Mouse (Mus musculus) left cerebral cortex, adult 11 months (tissue): Measurements from ENCODE around the gene Fgf8.

Experiments
- DNase-seq: peaks from one replicate; pipeline ENCODE4 v3.0.0; 2022; ENCODE audit warnings: low spot score

Fgf8 gene

DNA sequence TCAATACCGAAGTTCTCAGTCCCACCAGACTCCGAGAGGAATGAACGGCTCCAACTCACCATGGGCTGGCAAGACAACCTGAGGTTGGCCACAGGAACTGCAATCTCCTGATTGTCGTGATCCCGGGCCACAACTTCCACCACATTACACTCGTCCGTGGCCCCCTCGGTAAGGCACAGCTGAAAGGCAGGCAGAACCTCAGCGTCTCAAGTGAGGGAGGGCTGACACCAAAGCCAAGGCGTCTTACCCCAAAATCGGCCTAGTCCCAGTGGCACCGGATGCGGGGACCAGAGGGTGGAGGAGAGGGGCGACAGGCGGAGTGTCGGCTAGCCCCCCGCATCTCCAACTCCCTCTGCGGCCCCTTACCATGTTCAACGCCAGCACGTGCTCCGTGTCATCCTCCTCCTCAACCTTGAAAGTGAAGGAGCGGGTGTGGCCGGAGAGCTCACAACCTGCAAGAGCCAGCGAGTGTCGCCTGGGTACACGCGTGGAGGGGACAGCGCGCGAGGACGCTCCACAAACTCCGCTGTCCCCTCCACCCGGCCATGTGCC, 6.1 kb upstream of the Fgf8 start:
- no peak for DNase-seq

DNA sequence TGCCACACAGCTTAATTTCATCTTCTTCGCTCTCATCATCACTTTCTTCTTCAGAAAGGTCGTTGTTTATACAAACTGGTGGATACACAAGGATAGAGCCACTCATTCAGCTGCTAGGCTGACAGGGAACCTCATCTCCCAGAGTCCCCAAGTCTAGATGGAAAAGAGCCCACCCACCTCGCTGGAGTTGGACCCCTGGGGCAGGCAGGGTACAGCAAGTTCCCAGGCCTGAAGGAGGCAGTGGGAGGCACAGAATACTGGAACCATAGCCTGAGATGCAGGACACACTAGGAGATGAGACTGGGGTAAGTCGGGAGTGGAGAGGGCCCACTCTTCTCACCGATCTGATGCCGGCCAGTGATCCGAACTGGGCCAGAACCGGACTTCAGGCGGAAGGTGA, 5.5 kb upstream of the Fgf8 start:
- DNase-seq, result no peak

DNA sequence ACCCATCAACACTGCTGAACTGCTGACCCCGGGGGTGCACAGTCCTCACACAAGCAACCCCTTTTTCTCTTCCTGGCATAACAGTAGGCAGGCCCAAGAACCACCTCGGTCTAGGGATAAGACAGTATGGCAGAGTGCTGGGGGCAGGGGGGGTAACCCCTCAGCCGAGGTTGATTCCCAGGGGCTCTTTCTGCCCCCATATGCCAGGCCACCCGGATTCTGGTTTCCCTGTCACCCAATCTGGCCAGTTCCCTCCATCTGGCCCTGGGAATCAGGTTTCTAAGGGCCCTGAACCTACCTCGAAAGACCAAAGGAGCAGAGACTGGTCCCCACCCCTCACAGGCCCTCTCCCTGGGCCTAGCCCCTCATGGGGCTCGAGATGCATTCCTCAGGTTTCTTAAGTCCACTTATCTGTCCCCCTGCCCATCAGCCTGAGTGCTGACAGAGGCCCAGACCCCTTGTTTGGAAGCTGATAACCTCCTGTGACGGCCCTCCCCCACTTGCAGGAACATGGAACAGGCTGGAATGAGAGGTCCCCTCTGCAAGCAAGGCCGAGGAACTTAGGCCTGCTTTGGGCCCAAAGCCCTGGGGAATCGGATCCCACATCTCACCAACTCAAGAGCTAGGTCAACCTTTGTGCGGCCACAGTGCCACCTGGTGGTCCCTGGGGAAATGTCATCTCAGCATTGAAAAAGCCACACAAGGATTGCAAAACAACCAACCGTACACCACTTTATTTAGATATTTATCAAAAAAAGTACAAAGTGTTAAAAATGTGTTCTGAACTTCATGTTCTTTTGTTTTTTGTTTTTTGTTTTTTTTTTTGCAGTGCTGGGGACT, 4.5 kb upstream of the Fgf8 start:
- peak; percentile 73 for DNase-seq

DNA sequence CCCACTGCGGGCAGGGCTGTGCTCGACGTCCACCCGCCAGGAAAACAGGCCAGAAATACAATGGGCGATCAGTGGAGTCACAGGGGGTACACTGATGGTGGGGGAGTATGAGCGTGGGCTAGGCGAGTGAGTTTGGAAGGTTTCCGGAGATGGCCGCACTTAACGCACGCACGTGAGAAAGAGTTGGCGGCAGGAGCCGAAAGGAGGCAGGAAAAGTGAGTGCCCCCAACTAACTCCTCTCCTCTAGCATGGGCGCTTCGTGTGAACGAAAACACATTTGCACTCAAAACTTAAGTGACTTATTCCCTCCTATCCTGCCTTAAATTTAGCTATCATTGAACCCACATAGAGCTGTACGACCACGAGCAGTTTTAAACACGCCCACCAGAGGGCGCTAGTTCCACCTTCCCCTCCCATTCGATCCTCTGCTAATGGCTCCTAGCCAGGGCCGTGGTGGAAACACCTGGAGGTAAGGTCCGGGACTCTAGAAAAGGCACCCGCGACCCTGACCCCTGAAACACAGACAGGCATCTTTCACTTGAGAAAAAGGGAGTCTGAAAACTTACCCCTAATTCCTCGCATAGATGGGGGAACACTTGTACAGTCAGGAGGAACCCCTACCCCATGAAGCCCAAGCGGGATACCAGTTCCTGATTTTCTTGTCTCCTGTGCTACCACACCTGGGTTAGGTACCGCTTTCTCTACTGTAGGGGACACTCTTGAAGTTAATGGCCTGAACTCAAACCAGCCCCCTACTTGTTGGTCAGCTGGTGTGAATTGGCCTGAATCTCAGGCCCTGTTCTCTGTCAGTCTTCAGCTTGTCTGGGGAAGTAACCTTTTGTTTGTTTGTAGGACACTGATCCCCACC, 3.7 kb upstream of the Fgf8 start:
- DNase-seq, result peak; percentile 51

DNA sequence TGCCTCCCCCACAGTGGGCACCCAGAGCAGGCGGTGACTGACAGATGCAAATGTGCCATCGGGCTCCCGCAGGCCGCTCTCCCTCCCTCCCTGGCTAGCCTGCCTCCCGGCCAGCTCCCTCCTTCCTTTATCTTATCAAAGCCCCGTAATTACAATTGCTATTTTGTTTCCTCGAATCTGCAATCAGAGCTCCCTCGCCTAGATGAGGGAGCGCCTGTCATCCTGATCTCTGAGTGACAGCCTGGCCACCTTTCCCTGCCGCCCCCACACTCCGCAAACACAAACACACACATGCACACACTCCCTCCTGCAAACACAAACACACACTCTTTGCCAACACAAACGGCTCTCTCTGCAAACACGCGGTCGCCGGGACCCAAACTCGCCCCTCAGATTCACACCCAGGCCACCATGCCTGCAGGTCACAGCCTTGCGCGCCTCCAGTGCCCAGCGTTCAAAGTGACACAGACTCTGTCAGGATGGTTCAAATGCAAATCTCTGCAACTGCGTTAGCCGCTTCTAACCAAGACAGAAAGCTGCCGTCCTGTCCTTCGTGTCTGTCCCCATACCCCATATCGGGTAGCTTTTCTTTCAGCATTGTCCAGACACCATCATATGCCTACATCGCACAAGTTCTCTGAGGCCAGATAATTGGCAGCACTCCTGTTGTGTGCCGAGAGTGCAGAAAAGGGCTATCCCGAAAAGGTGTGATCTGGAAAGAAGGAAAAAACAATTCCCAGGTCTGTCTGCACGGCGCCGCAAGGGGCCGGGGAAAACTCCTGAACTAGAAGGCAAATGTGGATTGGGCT, 2.8 kb upstream of the Fgf8 start:
- no peak for DNase-seq

DNA sequence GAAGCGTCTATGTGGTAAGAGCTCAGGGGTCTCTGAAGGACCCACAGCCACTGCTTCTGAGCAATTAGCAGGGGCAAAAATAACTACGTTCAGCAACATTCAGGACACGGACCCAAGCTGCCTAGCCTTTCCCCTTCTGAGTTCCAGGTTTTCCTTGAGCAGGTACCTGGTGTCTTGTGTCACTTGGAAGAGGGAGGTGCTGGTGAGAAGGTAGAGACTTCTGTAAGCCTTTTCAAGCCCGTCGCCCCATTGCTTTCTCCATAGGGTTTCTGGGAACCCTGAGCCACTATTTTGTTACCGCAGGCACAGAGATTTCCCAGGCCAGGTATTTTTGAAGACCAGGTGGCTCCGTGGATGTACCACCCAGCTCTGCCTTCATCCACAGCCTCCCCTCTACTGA, 904 bp upstream of the Fgf8 start:
- DNase-seq, result no peak

DNA sequence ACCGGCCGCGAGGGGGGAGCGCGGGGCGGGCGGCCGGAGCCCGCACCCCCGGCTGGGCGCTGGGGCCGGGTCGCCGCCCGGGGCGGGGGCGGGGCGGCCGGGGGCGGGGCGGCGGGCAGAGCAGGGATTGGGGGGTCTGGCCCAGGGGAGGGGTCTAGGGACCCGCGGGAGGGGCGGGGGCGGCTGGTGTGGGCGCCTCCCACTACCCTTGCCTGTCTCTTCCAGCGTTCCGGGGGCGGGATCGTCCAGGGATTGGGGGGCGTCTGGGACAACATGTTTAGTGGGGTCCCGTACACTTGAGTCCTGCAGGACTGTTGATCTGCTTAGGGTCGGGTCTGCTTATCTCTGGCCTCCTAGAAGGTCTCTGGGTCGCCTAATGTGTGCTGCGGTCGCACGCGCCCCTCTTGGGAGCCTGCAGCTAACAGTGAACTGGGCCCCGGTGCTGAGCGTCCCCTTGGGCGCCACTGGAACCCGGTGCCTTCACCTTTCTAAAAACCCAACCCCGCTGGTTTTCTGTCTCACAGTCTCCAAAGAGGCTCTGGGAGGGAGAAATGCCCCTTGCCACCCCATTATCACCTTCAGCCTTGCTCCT, 365 bp upstream of the Fgf8 start:
- no peak for DNase-seq

DNA sequence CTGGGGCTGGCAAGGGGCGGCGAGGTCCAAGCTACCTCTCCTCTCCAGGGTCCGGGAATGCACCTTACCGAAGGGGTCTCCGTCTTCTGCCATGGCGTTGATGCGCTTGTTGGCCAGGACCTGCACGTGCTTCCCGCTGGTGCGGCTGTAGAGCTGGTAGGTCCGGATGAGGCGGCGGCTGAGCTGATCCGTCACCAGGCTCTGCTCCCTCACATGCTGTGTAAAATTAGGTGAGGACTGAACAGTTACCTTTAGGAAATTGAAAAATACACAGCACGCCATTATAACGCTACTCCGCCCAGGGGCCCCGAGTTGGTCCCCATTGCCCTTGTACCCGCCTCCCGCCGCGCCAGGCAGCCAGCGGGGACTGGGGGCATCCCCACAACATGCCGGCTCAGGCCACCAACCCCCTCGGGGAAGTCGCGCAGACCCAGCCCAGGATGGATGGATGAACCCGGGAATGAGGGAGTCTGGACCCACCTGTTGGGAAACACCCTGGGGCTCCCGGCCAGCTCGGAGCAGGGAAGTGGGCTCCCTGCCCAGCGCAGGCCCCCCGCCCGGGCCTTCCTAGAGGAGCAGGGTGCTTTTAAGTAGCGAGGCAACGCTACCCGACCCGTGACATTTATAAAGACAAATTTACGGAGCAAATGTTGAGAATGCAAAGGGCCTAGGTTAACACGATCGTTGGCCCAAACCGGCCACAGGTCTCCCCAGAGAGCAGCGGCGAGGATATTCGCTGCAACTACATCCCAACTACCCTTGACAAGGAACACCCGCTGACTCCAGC, 1.1 kb downstream of the Fgf8 start:
- no peak for DNase-seq

DNA sequence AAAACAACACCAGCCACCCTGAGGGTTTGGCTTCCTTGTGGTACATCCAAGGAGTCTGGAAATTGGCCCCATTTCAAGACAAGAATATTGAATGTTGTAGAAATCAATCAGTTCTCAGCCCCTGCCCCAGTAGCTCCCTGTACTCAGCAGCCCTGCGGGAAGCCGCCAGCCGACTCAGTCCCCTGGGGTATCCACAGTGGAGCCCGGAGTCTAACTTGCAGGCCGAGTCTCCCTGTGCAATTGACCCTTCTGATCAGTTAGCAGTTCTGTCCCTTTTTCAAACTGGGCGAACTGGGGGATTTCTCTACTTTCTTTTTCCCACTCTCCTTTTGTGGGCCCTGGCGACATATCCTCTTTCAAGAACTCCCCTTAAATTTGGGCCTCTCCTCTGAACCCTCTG, 1.9 kb downstream of the Fgf8 start:
- DNase-seq, result no peak

DNA sequence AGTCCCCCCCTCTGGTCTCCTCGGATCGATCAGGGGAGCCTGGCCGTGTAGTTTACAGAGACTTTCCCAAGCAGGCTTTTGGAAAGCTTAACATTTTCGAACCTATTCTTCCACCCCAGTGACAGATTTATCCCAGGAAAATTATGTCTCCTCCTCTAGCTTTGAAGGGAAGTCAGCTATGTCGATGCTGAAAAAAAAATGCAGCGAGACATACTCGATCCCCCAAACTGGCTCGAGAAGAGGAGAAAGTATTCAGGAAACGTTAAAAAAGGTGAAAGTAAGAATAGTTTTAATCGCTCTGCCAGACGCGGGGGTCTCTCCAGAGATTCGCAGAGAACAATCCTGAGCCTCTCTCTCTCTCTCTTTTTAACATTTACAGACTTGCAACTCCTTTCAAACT, 2.5 kb downstream of the Fgf8 start:
- DNase-seq, result no peak

DNA sequence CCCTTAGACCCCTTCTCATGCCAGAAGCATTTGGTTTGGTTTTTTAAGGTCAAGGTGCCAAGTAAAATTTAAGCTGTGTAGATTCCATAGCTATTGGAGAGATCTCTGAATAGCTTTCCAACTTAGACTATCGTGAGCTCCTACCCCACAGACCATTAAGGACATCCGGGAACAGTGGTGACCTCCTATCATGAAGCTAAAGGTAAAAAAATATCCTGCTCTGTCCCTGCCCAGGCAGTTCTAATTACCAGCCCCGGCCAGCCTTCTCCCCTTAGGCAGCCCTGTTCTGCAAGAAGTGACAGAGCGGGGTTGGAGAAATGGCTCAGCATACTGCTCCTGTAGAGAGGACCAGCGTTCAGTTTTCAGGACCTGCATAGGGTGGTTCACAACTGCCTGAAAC, 4.2 kb downstream of the Fgf8 start:
- DNase-seq, result no peak

DNA sequence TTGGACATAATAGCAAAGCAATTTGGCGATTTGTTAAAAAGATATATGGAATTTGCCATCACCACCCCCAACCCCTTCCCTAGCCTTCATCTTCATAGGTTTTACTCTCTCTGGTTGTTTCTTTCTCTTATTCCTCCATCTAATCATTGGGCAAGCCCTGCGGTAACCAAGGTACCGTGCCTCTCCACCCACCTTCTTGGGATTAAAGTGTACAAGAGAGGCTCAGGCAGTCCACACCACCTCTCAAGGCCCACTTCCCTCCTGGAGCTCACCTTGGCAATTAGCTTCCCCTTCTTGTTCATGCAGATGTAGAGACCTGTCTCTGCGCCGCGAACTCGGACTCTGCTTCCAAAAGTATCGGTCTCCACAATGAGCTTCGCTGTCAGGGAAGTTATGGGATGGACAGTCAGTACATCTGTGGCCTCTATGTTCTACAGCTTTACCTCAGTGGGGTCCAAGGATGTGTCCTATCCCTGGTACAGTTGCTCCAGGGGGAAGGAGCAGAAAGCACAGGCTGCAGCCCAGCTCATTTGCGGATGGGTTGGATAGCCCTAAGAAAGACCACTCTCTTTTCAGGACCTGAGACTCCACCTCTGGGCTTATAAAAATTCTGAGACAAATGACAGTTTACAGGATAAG, 4.8 kb downstream of the Fgf8 start:
- DNase-seq, result no peak

DNA sequence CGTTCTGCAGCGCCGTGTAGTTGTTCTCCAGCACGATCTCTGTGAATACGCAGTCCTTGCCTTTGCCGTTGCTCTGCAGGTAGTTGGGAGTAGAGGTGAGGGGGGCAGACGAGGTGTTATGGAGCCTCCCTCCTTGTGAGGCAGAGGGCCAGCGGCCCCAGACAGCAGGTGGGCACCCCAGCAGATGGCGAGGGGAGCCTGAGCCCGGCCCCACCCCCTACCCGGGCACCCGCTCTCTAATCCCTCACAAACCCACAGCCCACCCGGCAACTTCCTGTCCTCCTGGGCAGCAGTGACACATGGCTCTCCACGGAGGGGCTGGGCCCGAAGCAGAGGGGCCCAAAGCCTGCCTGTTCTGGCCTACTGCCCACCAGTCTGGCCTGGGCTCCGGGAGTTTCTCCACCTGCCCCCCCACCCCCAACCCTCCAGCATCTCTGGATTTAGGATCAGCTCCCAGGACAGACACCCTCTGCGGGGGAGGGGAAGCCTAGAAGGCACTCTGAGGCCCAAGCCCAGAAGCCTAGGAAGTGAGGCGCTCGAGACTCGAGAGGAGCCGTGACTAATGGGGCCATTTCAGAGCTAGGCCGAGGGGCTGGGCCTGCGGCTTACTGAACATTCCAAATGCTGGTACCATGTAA, 5.4 kb downstream of the Fgf8 start:
- DNase-seq, result no peak

DNA sequence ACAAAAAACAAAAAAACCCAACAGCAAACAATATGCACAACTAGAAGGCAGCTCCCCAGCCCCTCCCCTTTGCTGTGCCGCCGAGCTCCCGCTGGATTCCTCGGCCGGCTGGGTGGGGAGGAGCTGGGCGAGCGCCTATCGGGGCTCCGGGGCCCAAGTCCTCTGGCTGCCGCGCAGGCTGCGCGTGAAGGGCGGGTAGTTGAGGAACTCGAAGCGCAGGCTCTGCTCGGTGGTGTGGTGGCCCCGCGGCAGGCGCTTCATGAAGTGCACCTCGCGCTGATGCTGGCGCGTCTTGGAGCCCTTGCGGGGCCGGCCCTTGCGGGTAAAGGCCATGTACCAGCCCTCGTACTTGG, 5.9 kb downstream of the Fgf8 start:
- DNase-seq, result no peak

DNA sequence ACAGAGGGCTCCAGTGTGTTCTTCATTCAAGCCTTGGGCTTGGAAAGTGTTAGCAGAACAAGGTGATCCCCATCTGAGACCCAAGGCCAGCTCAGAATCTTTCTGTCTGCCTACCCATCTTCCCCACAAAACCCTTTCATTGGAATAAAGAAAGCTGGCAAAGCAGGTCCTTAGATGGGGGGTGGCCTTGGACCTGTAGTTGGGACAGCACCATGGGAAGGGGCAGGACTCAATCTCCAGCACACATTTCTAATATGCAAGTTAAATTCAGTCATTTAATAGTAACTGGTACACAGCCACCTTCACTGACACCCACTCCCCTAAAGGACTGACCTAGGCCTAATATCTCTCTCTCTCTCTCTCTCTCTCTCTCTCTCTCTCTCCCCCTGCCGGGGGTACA, 6.5 kb downstream of the Fgf8 start:
- DNase-seq, result no peak

DNA sequence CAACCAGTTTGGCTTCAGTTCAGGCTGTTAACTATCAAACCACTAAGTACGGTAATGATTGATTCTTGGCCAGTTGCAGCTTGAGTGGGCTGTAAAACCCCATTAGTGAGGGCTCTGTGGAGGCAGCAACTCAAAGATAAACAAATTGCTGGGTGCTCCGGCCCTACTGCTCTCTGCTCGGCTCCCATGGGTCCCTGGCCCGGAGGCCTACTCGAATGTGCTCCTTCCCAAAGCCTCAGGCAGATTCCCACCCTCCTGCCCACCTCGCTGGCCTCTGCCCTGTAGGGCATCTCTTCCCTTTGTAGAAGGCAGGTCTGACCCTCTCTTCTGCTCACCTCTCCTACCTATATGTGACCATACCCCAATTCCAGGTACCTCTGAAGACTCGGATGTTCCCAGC, 8.0 kb downstream of the Fgf8 start:
- no peak for DNase-seq

DNA sequence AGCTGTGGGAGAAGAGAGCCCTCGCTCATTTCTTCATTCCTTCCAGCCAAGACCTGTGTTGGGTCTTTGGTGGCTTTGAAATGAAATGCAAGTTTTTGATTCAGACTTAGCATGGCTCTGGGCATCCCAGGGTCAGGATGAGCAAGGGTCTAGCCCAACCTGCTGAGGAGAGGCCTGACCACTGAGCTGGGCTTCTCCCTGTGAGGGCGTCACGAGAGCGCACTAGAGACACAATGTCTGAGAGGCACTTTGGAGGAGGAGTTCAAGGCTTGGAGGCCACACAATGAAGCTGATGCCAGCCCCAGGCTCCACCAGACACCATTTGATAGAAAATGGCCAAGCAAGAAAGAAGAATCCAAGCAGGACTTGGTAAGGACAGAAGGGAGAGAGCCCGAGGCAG, 8.5 kb downstream of the Fgf8 start:
- no peak for DNase-seq

DNA sequence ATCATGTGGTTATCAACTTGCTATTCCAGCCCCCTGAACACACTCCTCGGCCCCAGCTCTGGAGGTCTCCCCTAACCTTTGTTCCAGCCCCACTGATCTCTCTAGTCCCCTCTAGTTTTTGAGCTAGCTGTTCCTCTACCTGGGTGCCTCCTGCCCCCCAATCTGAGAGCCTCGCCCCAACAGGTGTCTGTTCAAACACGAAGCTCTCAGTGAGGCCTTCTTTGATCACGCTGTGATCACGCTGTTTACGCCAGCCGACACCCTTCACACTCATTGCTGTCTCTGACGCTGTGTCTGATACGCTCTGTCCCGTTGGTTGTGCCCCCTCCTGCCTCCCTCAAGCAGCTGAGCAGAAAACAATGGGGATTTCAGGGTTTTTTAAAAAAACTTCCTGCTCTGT, 9.2 kb downstream of the Fgf8 start:
- no peak for DNase-seq

DNA sequence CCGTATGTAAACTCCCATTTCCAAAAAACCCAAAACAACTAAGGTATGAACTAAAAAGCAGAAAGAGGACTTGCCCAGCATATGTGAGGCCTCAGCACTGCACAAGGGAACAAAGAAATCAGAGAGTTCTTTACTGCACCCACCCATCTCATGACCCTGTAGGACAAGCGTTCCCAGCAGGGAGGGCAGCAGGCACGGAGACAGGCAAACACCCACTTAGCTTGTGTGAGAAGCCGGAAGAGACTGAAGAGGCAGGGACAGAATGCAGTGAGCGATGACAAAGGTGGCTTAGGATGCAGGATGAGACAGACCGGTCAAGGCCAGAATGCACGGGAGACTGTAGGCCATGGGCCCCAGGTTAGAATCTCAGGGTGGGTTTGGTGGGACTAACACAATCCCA, 11.1 kb downstream of the Fgf8 start:
- DNase-seq, result no peak

DNA sequence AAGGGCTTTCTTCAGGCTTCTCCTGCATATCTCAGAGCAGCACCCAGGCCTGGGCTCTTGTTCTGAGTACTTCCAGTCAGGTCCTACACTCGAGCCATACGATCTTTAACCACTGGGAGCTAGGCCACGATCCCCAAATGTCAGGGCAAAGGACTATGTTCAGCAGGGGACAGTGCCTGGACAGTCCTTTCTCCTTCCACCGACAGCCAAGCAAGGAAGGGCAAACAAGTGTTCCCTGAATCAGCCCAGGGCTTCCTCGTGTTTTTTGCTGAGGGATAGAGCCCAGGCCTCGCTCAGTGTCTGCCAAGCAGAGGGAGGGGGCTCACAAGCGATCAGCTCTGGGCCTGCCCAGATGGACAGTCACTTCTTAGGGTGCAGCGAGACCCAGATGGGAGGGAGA, 12.7 kb downstream of the Fgf8 start:
- DNase-seq, result no peak
